Mouse (Mus musculus) heart, embryonic 11.5 days (tissue): ENCODE measurements around the gene Itgam. TPM values are rescaled to one million over a fixed set of nuclear protein-coding genes. Genes with fewer than 3 reads are reported as not detected.
A peak's percentile ranks its signal among the peaks of the same experiment; 100 is the strongest.

ENCODE experiments used
- ATAC-seq: fragments of 200-750 bp; cut with Nextera tagmentation; replicated peaks from 2 replicates; pipeline ENCODE4 v1.8.0; 2017; ENCODE audit warnings: moderate library complexity; ENCODE audit not compliant: insufficient number of reproducible peaks, low FRiP score, low TSS enrichment
- H3K27ac ChIP-seq: fragments of 300-500 bp; sonication (generic); 2 replicates; pipeline ENCODE4 v1.5.1; 2014; ENCODE audit warnings: mild to moderate bottlenecking, low read depth, low read length
- H3K27me3 ChIP-seq: fragments of 300-500 bp; sonication (generic); 2 replicates; pipeline ENCODE4 v1.6.1; 2014; ENCODE audit warnings: mild to moderate bottlenecking, low read length, mixed read lengths; ENCODE audit not compliant: control insufficient read depth, insufficient read depth
- H3K36me3 ChIP-seq: fragments of 300-500 bp; sonication (generic); 2 replicates; pipeline ENCODE4 v1.6.1; 2014; ENCODE audit warnings: mild to moderate bottlenecking, low read length, moderate library complexity, mixed read lengths; ENCODE audit not compliant: control insufficient read depth, insufficient read depth
- H3K4me1 ChIP-seq: fragments of 300-500 bp; sonication (generic); 2 replicates; pipeline ENCODE4 v1.6.1; 2014; ENCODE audit warnings: low read length; ENCODE audit not compliant: control insufficient read depth, insufficient read depth
- H3K4me2 ChIP-seq: fragments of 300-500 bp; sonication (generic); 2 replicates; pipeline ENCODE4 v1.6.1; 2014; ENCODE audit warnings: mild to moderate bottlenecking, moderate library complexity
- H3K4me3 ChIP-seq: fragments of 300-500 bp; sonication (generic); 2 replicates; pipeline ENCODE4 v1.5.1; 2014; ENCODE audit warnings: low read depth, low read length
- H3K9ac ChIP-seq: fragments of 300-500 bp; sonication (generic); 2 replicates; pipeline ENCODE4 v1.6.1; 2014; ENCODE audit warnings: mild to moderate bottlenecking, low read depth, low read length, moderate library complexity
- H3K9me3 ChIP-seq: fragments of 300-500 bp; sonication (generic); replicated peaks from 2 replicates; pipeline ENCODE4 v1.6.1; 2016; ENCODE audit warnings: low read length; ENCODE audit not compliant: control insufficient read depth
- WGBS: fragments of 180-500 bp; shearing (Covaris S2); extraction: QIAGEN DNeasy Blood & Tissue Kit; methylation state at CpG from one replicate; pipeline ENCODE4 v1.1.7; 2014; ENCODE audit not compliant: insufficient replicate concordance; 5-methylcytosine and 5-hydroxymethylcytosine counted together
- polyA plus RNA-seq: library from polyadenylated mRNA; unstranded; fragments of >200 nt; fragmentation: Nextera tagmentation; extraction: Ambion mirVana; gene quantifications from 2 replicates; pipeline ENCODE4 v1.2.1, GENCODE M21; 2014

Itgam gene
- polyA plus RNA-seq, 1 experiment from 2014 or later = 0.29 TPM

- Histone ChIP-seq H3K4me2 (no peak within 1 kb of the TSS), H3K9ac (no peak within 1 kb of the TSS), H3K9me3 (no peaks in the 10 kb centered on the region), H3K27me3 (no peaks in the 10 kb centered on the region), H3K27ac (no peak within 1 kb of the TSS), H3K36me3 (no peaks in the 10 kb centered on the region), H3K4me3 (no peak within 1 kb of the TSS), H3K4me1 (peaks cover 5% of the 10 kb centered on the region; the same call in 1 of the 2 replicates)
- WGBS = 56% methylated on average over 8 of the region's 8 CpGs
- no peak for ATAC-seq
Observed at GRCm38 (mm10) chr7:128128741-128129720, 66.6 kb downstream of the Itgam start, which contains the start of gene Itgax. Gene Itgax (plus strand): TSS chr7:128129547.

GRCm38 (mm10) chr7:128132148-128132547, 69.7 kb downstream of the Itgam start:
- Histone ChIP-seq H3K4me3 (no peak overlapping the region), H3K9me3 (no peaks in the 10 kb centered on the region), H3K4me1 (peaks cover 5% of the 10 kb centered on the region; the same call in 1 of the 2 replicates), H3K9ac (no peak overlapping the region), H3K27me3 (no peaks in the 10 kb centered on the region), H3K4me2 (no peak overlapping the region), H3K36me3 (no peaks in the 10 kb centered on the region), H3K27ac (no peak overlapping the region)
- 38% methylated on average over 5 of the region's 5 CpGs for WGBS
- ATAC-seq = no peak

- Histone ChIP-seq H3K4me3 (no peak overlapping the region), H3K4me2 (no peak overlapping the region), H3K9me3 (no peaks in the 10 kb centered on the region), H3K9ac (no peak overlapping the region), H3K36me3 (no peaks in the 10 kb centered on the region), H3K4me1 (no peaks in the 10 kb centered on the region), H3K27me3 (no peaks in the 10 kb centered on the region), H3K27ac (no peak overlapping the region)
- 78% methylated on average over 2 of the region's 2 CpGs for WGBS
- no peak for ATAC-seq
Observed at GRCm38 (mm10) chr7:128133596-128133995, 71.2 kb downstream of the Itgam start.

DNA sequence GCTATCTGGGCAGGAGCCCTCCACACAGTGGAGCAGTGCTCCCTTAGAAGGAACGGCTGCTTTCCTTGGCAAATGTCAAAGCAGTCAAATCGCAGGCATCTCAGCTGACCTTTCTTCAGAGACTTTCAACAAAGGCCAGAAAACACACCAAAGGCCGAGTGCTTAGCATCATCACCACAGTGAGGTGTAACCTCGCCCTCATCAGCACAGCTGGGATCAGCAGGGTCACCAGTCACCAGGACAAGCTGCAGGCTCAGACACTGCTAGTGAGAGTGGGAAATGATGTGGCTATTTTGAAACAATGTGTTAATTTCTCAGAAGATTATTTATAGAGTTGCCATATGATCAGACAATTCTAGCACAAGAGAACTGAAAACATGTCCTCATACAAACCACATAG, 74.5 kb downstream of the Itgam start:
- no peak for ATAC-seq
- Histone ChIP-seq H3K9ac (no peak overlapping the region), H3K4me1 (no peaks in the 10 kb centered on the region), H3K4me3 (no peak overlapping the region), H3K4me2 (no peak overlapping the region), H3K27ac (no peak overlapping the region), H3K9me3 (no peaks in the 10 kb centered on the region), H3K27me3 (no peaks in the 10 kb centered on the region), H3K36me3 (no peaks in the 10 kb centered on the region)
- WGBS = 46% methylated on average over 4 of the region's 4 CpGs

DNA sequence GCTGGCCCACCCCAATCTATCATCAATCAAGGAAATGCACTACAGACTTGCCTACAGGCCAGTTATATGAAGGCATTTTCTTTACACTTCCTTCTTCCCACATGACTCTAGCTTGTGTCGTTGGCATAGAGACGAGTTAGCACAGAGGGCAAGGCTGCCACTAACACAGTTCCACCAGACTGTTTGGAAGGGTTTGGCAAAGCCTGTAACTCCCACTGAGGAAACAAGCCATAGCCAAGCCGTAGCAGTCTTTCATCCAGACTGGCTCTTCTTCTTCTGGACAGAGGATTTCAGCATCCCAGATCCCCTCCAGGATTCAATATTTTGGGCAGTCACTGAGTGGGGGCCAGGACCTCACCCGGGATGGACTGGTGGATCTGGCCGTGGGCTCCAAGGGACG, 77.2 kb downstream of the Itgam start:
- no peak overlapping the region for H3K4me2 ChIP-seq
- no peak overlapping the region for H3K9ac ChIP-seq
- WGBS = 89% methylated on average over 6 of the region's 6 CpGs
- H3K4me1 ChIP-seq = no peaks in the 10 kb centered on the region
- H3K27ac ChIP-seq = no peak overlapping the region
- no peaks in the 10 kb centered on the region for H3K27me3 ChIP-seq
- no peaks in the 10 kb centered on the region for H3K9me3 ChIP-seq
- no peak overlapping the region for H3K4me3 ChIP-seq
- H3K36me3 ChIP-seq = no peaks in the 10 kb centered on the region
- no peak for ATAC-seq

GRCm38 (mm10) chr7:128150970-128151369, 88.5 kb downstream of the Itgam start:
- Histone ChIP-seq H3K4me1 (no peaks in the 10 kb centered on the region), H3K27ac (no peak overlapping the region), H3K27me3 (no peaks in the 10 kb centered on the region), H3K36me3 (no peaks in the 10 kb centered on the region), H3K4me2 (no peak overlapping the region), H3K4me3 (no peak overlapping the region), H3K9ac (no peak overlapping the region), H3K9me3 (no peaks in the 10 kb centered on the region)
- WGBS = 85% methylated on average over 8 of the region's 8 CpGs
- no peak for ATAC-seq

DNA sequence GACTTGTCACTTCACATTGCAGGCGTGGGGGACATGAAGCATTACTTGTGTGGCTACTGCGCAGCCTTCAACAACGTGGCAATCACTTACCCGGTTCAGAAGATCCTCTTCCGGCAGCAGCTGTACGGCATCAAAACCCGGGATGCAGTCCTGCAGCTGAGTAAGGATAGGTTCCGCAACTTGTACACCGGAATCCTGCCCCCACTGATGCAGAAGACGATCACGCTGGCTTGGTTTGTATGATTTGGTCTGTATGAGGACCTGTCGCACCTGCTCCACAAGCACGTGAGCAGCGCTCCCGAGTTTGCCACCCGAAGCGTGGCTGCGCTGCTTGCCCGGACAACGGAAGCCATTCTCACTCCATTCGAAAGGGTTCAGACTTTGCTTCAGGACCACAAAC, 91.6 kb downstream of the Itgam start, which contains the start of gene Itgad:
Itgad (plus strand) TSS at position 301 of the 400 bp plus-strand sequence.
- Histone ChIP-seq H3K36me3 (no peaks in the 10 kb centered on the region), H3K27me3 (no peaks in the 10 kb centered on the region), H3K4me3 (no peak within 1 kb of the TSS), H3K9ac (no peak within 1 kb of the TSS), H3K4me2 (peak within 1 kb of the TSS; percentile 50), H3K27ac (no peak within 1 kb of the TSS), H3K4me1 (no peaks in the 10 kb centered on the region), H3K9me3 (no peaks in the 10 kb centered on the region)
- ATAC-seq = no peak
- WGBS = 85% methylated on average over 21 of the region's 21 CpGs

DNA sequence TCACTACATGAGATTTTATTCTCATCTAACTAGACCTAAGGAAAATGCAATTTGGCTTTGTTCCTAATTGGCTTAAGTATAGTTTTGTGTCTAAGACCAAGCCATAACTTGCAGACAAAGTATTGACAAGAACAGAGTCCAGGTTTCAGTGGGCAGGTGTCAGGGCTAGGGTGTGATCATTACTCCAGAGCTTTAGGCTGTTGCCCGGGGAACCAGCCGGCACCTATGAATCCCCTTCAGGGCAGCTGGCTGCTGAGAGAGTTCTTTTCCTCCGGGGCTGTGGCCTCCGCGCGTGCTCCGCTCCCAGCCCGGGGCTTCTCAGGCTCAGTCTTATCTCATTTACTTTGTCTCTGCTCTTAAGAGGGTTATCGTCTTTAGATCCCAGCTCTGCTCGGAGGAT, 92.5 kb downstream of the Itgam start:
- Histone ChIP-seq H3K9me3 (no peaks in the 10 kb centered on the region), H3K27ac (no peak overlapping the region), H3K4me1 (no peaks in the 10 kb centered on the region), H3K9ac (no peak overlapping the region), H3K4me3 (no peak overlapping the region), H3K27me3 (no peaks in the 10 kb centered on the region), H3K4me2 (peak overlapping the region; percentile 50), H3K36me3 (no peaks in the 10 kb centered on the region)
- WGBS = 24% methylated on average over 10 of the region's 10 CpGs
- ATAC-seq = no peak
